Mouse (Mus musculus) neural tube, embryonic 12.5 days (tissue): ENCODE data around the gene Gm44790. TPM values are rescaled to one million over a fixed set of nuclear protein-coding genes. Genes with fewer than 3 reads are reported as not detected.

Source experiments
- ATAC-seq: fragments of 200-750 bp; cut with Nextera tagmentation; 2 replicates; pipeline ENCODE4 v1.8.0; 2017; ENCODE audit warnings: low read depth, mild to moderate bottlenecking, moderate TSS enrichment, moderate library complexity; ENCODE audit not compliant: low FRiP score
- H3K27ac ChIP-seq: fragments of 300-500 bp; sonication (generic); 2 replicates; pipeline ENCODE4 v1.5.1; 2016
- H3K27me3 ChIP-seq: fragments of 300-500 bp; sonication (generic); replicated peaks from 2 replicates; pipeline ENCODE4 v1.6.1; 2016; ENCODE audit warnings: mild to moderate bottlenecking
- H3K36me3 ChIP-seq: fragments of 300-500 bp; sonication (generic); 2 replicates; pipeline ENCODE4 v1.6.1; 2016; ENCODE audit warnings: mild to moderate bottlenecking
- H3K4me1 ChIP-seq: fragments of 300-500 bp; sonication (generic); 2 replicates; pipeline ENCODE4 v1.6.1; 2016
- H3K4me2 ChIP-seq: fragments of 300-500 bp; sonication (generic); replicated peaks from 2 replicates; pipeline ENCODE4 v1.6.1; 2016; ENCODE audit warnings: mild to moderate bottlenecking
- H3K4me3 ChIP-seq: fragments of 300-500 bp; sonication (generic); 2 replicates; pipeline ENCODE4 v1.5.1; 2016
- H3K9ac ChIP-seq: fragments of 300-500 bp; sonication (generic); 2 replicates; pipeline ENCODE4 v1.6.1; 2016; ENCODE audit warnings: mild to moderate bottlenecking
- H3K9me3 ChIP-seq: fragments of 300-500 bp; sonication (generic); 2 replicates; pipeline ENCODE4 v1.6.1; 2016; ENCODE audit warnings: mild to moderate bottlenecking
- WGBS: fragments of 180-500 bp; shearing (Covaris S2); methylation state at CpG from one replicate; pipeline ENCODE4 v1.1.7; 2016; 5-methylcytosine and 5-hydroxymethylcytosine counted together
- polyA plus RNA-seq: library from polyadenylated mRNA; unstranded; fragments of >200 nt; fragmentation: Nextera tagmentation; extraction: Ambion mirVana; gene quantifications from 2 replicates; pipeline ENCODE4 v1.2.1, GENCODE M21; 2016

The Gm44790 gene
- polyA plus RNA-seq, 1 experiment from 2014 or later = not detected

DNA sequence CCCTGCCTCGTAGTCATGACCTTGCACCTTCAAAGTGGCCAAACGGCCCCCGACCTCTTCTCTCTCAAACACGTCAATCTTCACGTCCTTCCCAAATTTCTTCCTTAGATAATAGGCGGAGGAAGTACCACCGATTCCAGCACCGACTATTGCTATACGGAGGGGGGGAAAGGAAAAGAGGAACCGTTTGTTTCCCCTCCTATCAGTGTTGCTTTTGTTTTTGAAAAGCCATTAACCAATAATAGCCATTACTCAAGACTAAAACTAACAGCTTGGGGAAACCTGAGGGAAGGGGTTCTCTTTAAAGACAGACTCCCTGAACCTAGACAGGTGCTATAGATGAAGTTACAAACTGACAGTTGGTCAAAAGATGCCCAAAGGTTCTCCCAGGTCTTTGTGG, 30.5 kb upstream of the Gm44790 start:
- 17% methylated on average over 10 of the region's 10 CpGs for WGBS
- Histone ChIP-seq H3K9me3 (no peaks in the 10 kb centered on the region), H3K27me3 (no peaks in the 10 kb centered on the region), H3K9ac (peak overlapping the region; percentile 88), H3K36me3 (peaks cover 30% of the 10 kb centered on the region), H3K27ac (no peak overlapping the region), H3K4me2 (peak overlapping the region; percentile 71), H3K4me1 (peaks cover 21% of the 10 kb centered on the region), H3K4me3 (peak overlapping the region; percentile 88)
- no peak for ATAC-seq

DNA sequence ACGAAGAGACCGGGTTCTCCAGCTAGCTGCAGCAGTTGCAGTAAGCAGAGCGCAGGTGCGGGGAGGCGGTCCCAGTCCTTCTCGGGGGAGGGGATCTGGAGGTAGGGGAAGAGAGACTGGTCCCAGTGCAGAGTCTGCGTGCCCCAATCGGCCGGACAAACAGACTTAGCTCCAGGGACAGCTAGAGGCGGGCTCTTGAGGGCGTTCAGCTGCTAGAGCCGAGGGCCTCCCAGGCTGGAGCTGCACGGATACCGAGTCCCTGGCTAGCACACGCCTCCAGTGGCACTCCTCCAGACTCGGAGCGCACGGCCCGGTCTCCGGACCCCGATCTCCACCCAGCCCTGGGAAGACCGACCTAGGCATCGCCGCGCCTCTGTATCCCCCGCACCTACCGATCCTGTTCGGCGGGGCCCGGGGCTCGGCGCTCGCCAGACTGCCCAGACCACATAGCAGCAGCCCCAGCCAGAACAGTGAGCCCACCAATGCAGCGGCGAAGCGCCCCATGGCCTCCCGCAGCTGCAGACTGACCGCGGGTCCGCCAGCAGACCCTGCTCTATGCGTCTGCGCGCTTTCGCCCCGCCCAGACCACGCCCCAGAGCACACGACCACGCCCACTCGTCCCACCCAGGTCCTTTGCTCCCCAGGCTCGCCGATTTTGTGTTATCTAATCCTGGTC, 29.7 kb upstream of the Gm44790 start, which contains the start of gene Pcyox1:
Gene Pcyox1, minus strand, starts transcription at position 574 of the 676 bp plus-strand sequence.
- Histone ChIP-seq H3K9me3 (no peaks in the 10 kb centered on the region), H3K4me2 (peak within 1 kb of the TSS; percentile 71), H3K27ac (peak within 1 kb of the TSS; percentile 76), H3K36me3 (peaks cover 23% of the 10 kb centered on the region), H3K9ac (peak within 1 kb of the TSS; percentile 88), H3K27me3 (no peaks in the 10 kb centered on the region), H3K4me1 (peaks cover 21% of the 10 kb centered on the region), H3K4me3 (peak within 1 kb of the TSS; percentile 88)
- under 1% methylated on average over 51 of the region's 51 CpGs for WGBS
- ATAC-seq = peak; percentile 94

DNA sequence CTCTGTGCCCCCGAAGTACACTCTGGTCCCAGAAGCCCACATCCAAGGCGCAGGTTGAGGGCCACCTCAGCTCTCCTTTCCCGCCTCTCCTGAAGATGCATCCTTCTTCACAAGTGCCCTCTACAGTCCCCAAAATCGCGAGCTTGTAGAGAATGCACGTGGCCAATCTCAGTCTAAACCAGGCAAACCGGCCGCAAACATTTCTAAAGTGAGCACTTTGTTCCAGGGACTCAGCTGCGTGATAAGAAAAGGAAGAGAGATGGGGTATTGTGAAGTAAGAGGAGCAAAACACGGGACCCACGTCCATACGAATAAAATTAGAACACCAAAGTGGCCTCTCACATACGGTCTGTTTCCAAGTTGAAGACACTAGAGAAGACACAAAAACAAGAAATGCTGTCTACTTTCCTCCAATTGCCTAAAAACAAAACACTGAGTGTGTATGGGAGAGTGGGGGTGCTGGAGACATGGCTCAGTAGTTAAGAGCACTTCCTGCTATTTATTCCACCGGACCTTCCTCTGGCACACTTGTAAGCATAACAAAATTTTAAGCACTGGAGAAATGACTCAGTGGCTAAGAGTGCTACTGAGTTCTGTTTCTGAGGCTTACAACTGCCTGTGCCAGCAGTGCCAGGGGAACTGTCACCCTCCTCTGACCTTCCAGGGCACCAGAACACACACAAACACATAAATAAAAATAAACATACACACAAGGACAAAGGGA, 29.0 kb upstream of the Gm44790 start:
- peak overlapping the region; percentile 88 for H3K4me3 ChIP-seq
- no peaks in the 10 kb centered on the region for H3K9me3 ChIP-seq
- ATAC-seq = no peak
- peak overlapping the region; percentile 76; the same call in 1 of the 2 replicates for H3K27ac ChIP-seq
- no peaks in the 10 kb centered on the region for H3K27me3 ChIP-seq
- WGBS = 9% methylated on average over 14 of the region's 14 CpGs
- peak overlapping the region; percentile 71 for H3K4me2 ChIP-seq
- H3K4me1 ChIP-seq = peaks cover 21% of the 10 kb centered on the region
- H3K36me3 ChIP-seq = peaks cover 16% of the 10 kb centered on the region
- H3K9ac ChIP-seq = peak overlapping the region; percentile 88

DNA sequence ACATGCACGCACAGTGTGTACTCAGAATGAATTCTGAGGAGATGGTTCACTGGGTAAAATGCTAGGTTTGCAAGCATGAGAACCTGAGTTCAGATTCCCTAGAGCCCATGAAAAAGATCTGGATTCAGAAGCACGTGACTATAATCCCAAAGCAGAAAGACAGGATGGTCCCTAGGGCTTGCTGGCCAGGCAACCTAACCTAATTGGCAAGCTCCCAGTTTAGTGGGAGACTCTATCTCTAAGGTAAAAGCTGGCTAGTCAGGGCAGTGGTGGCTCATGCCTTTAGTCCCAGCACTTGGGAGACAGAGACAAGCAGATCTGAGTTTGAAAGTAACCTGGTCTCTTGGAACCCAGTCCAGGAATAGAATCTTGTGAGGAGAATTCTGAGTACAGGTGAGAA, 27.5 kb upstream of the Gm44790 start:
- Histone ChIP-seq H3K9ac (no peak overlapping the region), H3K36me3 (peaks cover 5% of the 10 kb centered on the region), H3K9me3 (no peaks in the 10 kb centered on the region), H3K4me3 (no peak overlapping the region), H3K27me3 (no peaks in the 10 kb centered on the region), H3K4me2 (no peak overlapping the region), H3K27ac (no peak overlapping the region), H3K4me1 (peaks cover 18% of the 10 kb centered on the region)
- no peak for ATAC-seq
- 84% methylated on average over 2 of the region's 2 CpGs for WGBS

DNA sequence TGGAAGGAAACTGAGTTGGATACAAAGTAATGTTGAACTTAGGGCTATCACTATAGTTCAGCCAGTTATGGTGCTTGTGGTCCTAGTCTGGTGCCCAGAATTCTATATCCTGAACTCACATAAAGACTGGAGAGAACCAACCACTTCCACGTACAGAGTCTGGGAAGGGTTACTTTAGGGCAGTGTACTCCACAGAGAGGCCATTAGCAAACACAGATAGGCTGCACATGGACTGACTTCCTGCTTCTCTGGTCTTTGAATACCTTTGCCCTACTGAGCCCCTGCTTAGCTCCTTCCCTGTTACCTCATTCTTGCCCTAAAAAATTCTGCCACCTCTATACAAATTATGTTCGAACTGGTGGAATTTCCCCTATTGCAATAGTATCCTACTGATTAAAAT, 26.5 kb upstream of the Gm44790 start:
- Histone ChIP-seq H3K27ac (no peak overlapping the region), H3K9me3 (no peaks in the 10 kb centered on the region), H3K4me3 (no peak overlapping the region), H3K9ac (no peak overlapping the region), H3K4me2 (no peak overlapping the region), H3K4me1 (peaks cover 11% of the 10 kb centered on the region), H3K36me3 (no peaks in the 10 kb centered on the region), H3K27me3 (no peaks in the 10 kb centered on the region)
- no peak for ATAC-seq
- 82% methylated on average over 2 of the region's 2 CpGs for WGBS

DNA sequence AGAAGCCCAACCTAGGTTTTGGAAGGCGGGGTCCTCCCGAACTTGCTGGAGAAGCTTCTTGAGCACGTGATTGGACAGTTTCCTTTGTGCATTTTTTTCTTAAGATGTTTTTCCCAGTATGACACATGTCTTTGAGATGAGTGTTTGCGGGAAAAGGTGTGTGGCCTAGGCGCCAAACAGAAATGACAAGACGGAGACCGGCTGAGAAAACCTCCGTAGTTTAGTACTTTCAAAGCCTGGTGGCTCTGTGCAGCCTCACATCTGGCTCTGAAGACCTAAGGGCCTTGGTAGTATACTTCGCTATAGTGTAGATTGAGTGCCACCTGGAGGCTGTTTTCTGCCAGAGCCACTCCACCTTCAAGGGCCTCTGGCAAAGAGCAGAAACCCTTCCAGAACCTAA, 25.5 kb upstream of the Gm44790 start:
- H3K36me3 ChIP-seq = no peaks in the 10 kb centered on the region
- no peak for ATAC-seq
- H3K27me3 ChIP-seq = no peaks in the 10 kb centered on the region
- H3K4me1 ChIP-seq = peaks cover under 1% of the 10 kb centered on the region; the same call in 1 of the 2 replicates
- no peak overlapping the region for H3K4me3 ChIP-seq
- 7% methylated on average over 9 of the region's 9 CpGs for WGBS
- H3K9me3 ChIP-seq = no peaks in the 10 kb centered on the region
- no peak overlapping the region for H3K9ac ChIP-seq
- peak overlapping the region; percentile 47 for H3K4me2 ChIP-seq
- no peak overlapping the region for H3K27ac ChIP-seq

DNA sequence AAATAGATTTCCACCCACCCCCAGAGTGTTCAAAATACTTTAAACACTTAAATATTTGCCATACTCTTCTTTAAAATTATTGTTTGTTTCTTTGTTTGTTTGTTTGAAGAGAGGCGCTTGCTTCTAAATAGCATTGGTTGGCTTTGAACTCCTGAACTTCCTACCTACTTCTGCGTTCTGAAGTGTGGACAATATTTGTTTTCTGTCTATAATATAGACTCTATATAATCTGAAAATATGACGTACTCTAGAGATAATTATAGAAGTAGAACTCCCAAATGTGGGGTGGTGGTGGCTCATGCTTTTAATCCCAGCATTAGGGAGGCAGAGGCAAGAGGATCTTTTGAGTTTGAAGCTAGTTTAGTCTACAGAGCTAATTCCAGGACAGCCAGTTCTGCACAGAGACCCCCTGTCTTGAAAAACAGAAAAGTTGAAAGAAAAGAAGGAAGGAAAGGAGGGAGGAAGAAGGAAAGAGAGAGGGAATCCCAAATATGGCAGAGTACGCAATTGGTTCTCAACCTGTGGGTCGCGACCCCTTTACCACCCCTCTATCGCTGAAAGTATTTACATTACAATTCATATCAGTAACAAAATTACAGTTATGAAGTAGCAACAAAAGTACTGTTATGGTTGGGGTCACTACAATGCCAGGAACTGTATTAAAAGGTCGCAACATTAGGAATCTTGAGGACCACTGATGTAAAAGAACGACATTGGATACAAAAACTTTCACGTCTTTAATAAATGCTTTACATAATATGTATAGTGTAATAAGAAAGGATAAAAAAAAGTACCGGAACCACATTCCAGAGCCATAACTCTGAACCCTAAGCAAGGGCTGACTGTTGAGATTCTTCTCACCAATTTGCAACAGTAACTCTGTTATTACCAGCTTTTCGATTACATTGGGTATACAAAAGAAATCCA, 23.5 kb upstream of the Gm44790 start:
- Histone ChIP-seq H3K9me3 (no peaks in the 10 kb centered on the region), H3K4me2 (peak overlapping the region; percentile 43), H3K36me3 (no peaks in the 10 kb centered on the region; the same call in 1 of the 2 replicates), H3K4me1 (peaks cover 11% of the 10 kb centered on the region), H3K4me3 (peak overlapping the region; percentile 81), H3K27me3 (no peaks in the 10 kb centered on the region), H3K9ac (no peak overlapping the region), H3K27ac (no peak overlapping the region)
- ATAC-seq = no peak
- 40% methylated on average over 12 of the region's 12 CpGs for WGBS

DNA sequence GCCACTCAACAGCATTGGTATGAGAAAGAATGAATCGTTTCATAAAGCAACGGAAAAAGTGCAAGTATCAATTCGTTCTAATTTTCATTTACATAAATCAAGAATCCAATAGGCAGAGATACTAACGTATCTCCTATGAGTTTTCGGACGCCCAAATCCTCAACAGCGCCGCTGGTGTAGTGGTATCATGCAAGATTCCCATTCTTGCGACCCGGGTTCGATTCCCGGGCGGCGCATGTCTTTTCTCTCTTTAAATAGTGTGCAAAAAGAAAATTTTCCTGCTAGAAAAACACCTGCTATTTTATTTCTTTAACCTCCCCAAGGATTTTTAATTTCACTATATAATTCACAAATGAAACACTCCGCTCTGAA, 22.7 kb upstream of the Gm44790 start:
- H3K4me3 ChIP-seq = peak overlapping the region; percentile 81
- peak overlapping the region; percentile 97; the same call in 1 of the 2 replicates for H3K9ac ChIP-seq
- peaks cover under 1% of the 10 kb centered on the region; the same call in 1 of the 2 replicates for H3K36me3 ChIP-seq
- H3K9me3 ChIP-seq = no peaks in the 10 kb centered on the region
- H3K4me2 ChIP-seq = peak overlapping the region; percentile 43
- H3K4me1 ChIP-seq = peaks cover 11% of the 10 kb centered on the region
- ATAC-seq = peak; percentile 67
- under 1% methylated on average over 15 of the region's 15 CpGs for WGBS
- H3K27ac ChIP-seq = 0 out of 2 replicates have a peak overlapping the region, but pooled peaks have one; percentile 99
- no peaks in the 10 kb centered on the region for H3K27me3 ChIP-seq

DNA sequence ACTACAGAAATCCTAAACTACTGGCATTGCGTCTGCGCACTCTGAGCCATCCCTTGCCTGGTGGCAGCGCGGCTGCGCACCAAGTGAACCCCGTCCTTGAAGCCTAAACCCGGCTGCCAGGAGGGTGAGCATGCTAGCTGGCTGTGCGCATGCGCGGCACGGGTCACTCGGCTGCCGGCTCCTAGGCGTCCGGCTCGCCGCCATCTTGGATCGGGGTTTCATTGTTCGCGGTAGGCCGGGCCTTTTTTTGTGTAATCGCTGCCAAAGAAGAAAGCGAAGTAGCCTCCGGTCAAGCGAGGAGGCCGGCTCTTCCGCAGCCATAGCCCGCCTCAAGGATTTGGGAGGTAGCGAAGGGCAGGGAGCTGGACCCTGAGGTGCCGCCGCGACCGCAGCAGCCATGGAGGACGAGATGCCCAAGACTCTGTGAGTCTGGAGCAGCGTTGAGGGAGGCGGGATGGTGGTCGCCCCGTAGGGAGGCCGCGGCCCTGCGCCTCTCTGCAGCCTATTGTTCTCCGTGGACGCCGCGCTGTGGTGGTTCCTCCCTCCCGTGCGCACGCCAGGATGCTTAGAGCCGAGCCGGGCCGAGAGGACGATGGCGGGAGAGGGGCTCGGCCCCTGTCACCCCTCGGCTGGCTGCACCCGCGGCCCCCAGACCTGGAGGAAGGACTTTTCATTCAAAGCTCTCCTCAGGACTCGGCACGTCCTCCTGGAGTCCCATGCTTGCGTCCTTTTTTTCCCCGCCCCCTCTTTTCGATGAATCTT, 22.2 kb upstream of the Gm44790 start, which contains the start of gene Tia1:
Gene Tia1, plus strand, starts transcription at position 120 of the 762 bp plus-strand sequence.
- peak within 1 kb of the TSS; percentile 97 for H3K9ac ChIP-seq
- H3K27ac ChIP-seq = peak within 1 kb of the TSS; percentile 99
- no peaks in the 10 kb centered on the region for H3K9me3 ChIP-seq
- peak within 1 kb of the TSS; percentile 71 for H3K4me2 ChIP-seq
- H3K4me3 ChIP-seq = peak within 1 kb of the TSS; percentile 81
- peaks cover 2% of the 10 kb centered on the region; the same call in 1 of the 2 replicates for H3K36me3 ChIP-seq
- peaks cover 11% of the 10 kb centered on the region for H3K4me1 ChIP-seq
- H3K27me3 ChIP-seq = no peaks in the 10 kb centered on the region
- ATAC-seq = peak; percentile 97
- WGBS = under 1% methylated on average over 62 of the region's 62 CpGs

DNA sequence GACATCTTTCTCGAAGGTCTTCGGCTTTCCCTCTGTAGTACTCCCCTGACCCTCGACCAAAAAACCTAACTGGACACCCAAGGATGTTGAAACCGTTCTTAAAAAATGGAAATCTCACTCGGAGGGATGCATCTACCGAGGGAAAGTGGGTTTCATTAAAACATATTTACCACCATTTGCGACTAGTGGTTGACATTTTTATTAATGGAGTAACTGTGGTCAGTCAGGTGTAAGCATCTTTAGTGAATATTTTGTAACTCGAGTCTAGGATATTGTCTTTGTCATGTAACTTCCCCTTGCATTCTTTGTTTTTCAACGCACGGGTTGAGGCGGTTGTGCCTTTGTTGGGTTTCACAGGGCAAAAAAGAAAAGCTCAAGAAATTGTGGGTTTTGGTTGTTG, 21.5 kb upstream of the Gm44790 start:
- Histone ChIP-seq H3K27me3 (no peaks in the 10 kb centered on the region), H3K4me2 (peak overlapping the region; percentile 71), H3K9me3 (no peaks in the 10 kb centered on the region), H3K9ac (peak overlapping the region; percentile 97), H3K4me1 (peaks cover 11% of the 10 kb centered on the region), H3K36me3 (peaks cover 2% of the 10 kb centered on the region; the same call in 1 of the 2 replicates), H3K4me3 (peak overlapping the region; percentile 81), H3K27ac (peak overlapping the region; percentile 99; the same call in 1 of the 2 replicates)
- no peak for ATAC-seq
- under 1% methylated on average over 11 of the region's 11 CpGs for WGBS

DNA sequence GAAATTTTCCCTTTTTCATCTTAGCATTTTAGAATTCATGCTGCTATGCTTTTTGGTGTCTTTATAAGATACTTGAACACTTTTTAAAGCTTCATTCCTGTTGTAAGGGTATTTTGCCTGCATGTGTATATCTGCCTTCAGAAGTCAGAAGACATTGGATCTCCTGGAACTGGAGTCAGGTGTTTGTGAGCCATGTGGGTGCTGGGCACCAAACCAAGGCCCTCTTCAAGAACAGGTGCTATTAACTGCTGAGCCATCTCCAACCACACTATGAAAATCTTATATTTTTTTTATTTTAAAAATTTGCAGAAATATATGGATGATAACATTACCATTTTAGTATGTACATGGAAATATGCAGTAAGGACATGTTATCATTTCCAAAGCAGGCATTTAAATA, 20.2 kb upstream of the Gm44790 start:
- ATAC-seq = no peak
- H3K4me3 ChIP-seq = 0 out of 2 replicates have a peak overlapping the region, but pooled peaks have one; percentile 13
- H3K4me2 ChIP-seq = peak overlapping the region; percentile 71
- no peaks in the 10 kb centered on the region for H3K27me3 ChIP-seq
- peaks cover 11% of the 10 kb centered on the region for H3K4me1 ChIP-seq
- no peaks in the 10 kb centered on the region for H3K9me3 ChIP-seq
- no peak overlapping the region for H3K27ac ChIP-seq
- peaks cover 2% of the 10 kb centered on the region; the same call in 1 of the 2 replicates for H3K36me3 ChIP-seq
- H3K9ac ChIP-seq = peak overlapping the region; percentile 44; the same call in 1 of the 2 replicates
